Mouse (Mus musculus): Measurements from ENCODE around the gene Klhl26. TPM values are rescaled to one million over a fixed set of nuclear protein-coding genes. Genes with fewer than 3 reads are reported as not detected.

Klhl26 gene
- polyA plus RNA-seq, 1 experiment from 2014 or later = 28.5 TPM

GRCm38 (mm10) chr8:70440246-70440645 is 36.5 kb downstream of the Klhl26 start:
- Histone ChIP-seq H3K9ac (peak overlapping the region; percentile 66; the same call in 1 of the 2 replicates), H3K27ac (no peak overlapping the region), H3K4me2 (replicated peaks) (peak overlapping the region; percentile 74), H3K9me3 (ENCODE audit: control insufficient read depth, low read length) (no peaks in the 10 kb centered on the region), H3K36me3 (replicated peaks; ENCODE audit: control insufficient read depth, insufficient read depth) (no peaks in the 10 kb centered on the region), H3K4me1 (replicated peaks; ENCODE audit: control insufficient read depth, insufficient read depth, low read length) (peaks cover 22% of the 10 kb centered on the region), H3K27me3 (ENCODE audit: control insufficient read depth, insufficient read depth, low read length) (no peaks in the 10 kb centered on the region), H3K4me3 (replicated peaks; ENCODE audit: low read length) (peak overlapping the region; percentile 50; the same call in 1 of the 2 replicates)
- no peak for ATAC-seq (ENCODE audit: low FRiP score)
- WGBS = 53% methylated on average over 3 of the region's 3 CpGs
- no peak for DNase-seq (ENCODE audit: low spot score)

GRCm38 (mm10) chr8:70439848-70440179 is 37.0 kb downstream of the Klhl26 start:
- H3K27ac ChIP-seq = peak overlapping the region; percentile 83
- 9% methylated on average over 7 of the region's 7 CpGs for WGBS
- no peak for DNase-seq (ENCODE audit: low spot score)
- peaks cover 22% of the 10 kb centered on the region for H3K4me1 ChIP-seq (replicated peaks; ENCODE audit: control insufficient read depth, insufficient read depth, low read length)
- no peaks in the 10 kb centered on the region for H3K36me3 ChIP-seq (replicated peaks; ENCODE audit: control insufficient read depth, insufficient read depth)
- H3K9me3 ChIP-seq (ENCODE audit: control insufficient read depth, low read length) = no peaks in the 10 kb centered on the region
- H3K4me3 ChIP-seq (replicated peaks; ENCODE audit: low read length) = peak overlapping the region; percentile 50
- H3K27me3 ChIP-seq (ENCODE audit: control insufficient read depth, insufficient read depth, low read length) = no peaks in the 10 kb centered on the region
- peak overlapping the region; percentile 66 for H3K9ac ChIP-seq
- ATAC-seq (ENCODE audit: low FRiP score) = no peak; the same call in 1 of the 2 replicates
- peak overlapping the region; percentile 74 for H3K4me2 ChIP-seq (replicated peaks)

DNA sequence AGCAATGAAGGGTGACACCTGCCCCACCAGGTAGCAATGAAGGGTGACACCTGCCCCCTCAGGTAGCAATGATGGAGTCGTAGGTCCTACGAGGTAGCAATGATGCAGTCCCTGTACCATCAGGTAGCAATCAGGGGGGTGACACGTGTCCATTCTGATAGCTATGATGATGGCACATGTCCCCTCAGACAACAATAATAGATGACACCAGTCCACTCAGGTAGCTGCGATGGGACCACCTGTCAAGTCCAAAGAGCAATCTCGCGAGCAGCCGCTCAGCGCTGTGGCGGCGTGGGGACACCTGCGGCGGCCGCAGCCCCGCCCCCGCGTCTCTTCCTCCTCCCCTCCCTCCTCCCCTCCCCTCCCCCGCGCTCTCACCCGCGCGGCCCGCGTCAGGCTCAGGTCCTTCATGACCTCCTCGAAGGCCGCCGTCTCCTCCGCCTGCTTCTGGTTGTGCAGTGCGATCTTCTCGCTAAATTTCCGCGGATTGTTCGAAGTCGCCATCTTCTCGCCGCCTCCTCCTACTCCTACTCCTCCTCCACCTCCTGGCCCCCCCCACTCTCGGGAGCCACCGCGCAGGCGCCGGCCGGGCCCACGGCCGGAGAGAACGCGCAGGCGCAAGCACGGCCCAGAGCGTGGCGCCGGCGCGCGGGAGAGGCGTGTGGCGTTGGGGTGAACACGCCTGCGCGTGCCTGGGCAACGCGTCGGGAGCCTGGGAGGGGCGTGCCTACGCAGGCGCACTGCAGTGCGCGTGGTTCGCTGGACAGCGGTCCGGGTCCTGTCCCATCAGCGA is 37.5 kb downstream of the Klhl26 start, which contains the start of gene Crtc1:
Gene Crtc1, minus strand, starts transcription at position 525 of the 793 bp plus-strand sequence.
- H3K4me1 ChIP-seq (replicated peaks; ENCODE audit: control insufficient read depth, insufficient read depth, low read length) = peaks cover 22% of the 10 kb centered on the region
- peak within 1 kb of the TSS; percentile 66 for H3K9ac ChIP-seq
- no peaks in the 10 kb centered on the region for H3K36me3 ChIP-seq (replicated peaks; ENCODE audit: control insufficient read depth, insufficient read depth)
- DNase-seq (ENCODE audit: low spot score) (peak; percentile 99), ATAC-seq (ENCODE audit: low FRiP score) (peak; percentile 97)
- H3K4me2 ChIP-seq (replicated peaks) = peak within 1 kb of the TSS; percentile 74
- under 1% methylated on average over 69 of the region's 70 CpGs for WGBS
- H3K27ac ChIP-seq = peak within 1 kb of the TSS; percentile 83
- H3K9me3 ChIP-seq (ENCODE audit: control insufficient read depth, low read length) = no peaks in the 10 kb centered on the region
- peak within 1 kb of the TSS; percentile 50 for H3K4me3 ChIP-seq (replicated peaks; ENCODE audit: low read length)
- H3K27me3 ChIP-seq (ENCODE audit: control insufficient read depth, insufficient read depth, low read length) = no peaks in the 10 kb centered on the region

DNA sequence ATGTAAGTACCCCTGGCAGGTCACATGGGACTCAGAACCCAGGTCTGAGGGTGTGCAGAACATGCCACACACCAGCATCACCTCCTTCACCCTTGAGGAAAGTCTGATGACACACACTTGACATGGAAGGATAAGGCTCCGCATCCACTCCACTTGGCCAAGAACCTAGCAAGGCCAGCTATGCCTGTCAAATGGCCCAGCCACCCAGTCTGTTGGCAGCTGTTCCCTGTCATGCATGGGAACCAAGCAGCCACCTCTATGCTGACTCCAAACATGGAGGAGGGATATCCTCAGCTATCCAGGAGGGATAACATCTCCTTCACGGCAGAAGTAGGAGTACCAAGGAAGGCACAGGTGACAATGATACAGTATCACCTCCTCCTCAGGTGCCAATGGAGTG is 38.3 kb downstream of the Klhl26 start:
- H3K27ac ChIP-seq = no peak overlapping the region
- H3K4me3 ChIP-seq (replicated peaks; ENCODE audit: low read length) = peak overlapping the region; percentile 50
- H3K4me2 ChIP-seq (replicated peaks) = peak overlapping the region; percentile 74
- no peaks in the 10 kb centered on the region for H3K9me3 ChIP-seq (ENCODE audit: control insufficient read depth, low read length)
- no peak for ATAC-seq (ENCODE audit: low FRiP score)
- WGBS = 88% methylated on average over 2 of the region's 2 CpGs
- peak overlapping the region; percentile 66 for H3K9ac ChIP-seq
- H3K4me1 ChIP-seq (replicated peaks; ENCODE audit: control insufficient read depth, insufficient read depth, low read length) = peaks cover 22% of the 10 kb centered on the region
- H3K36me3 ChIP-seq (replicated peaks; ENCODE audit: control insufficient read depth, insufficient read depth) = no peaks in the 10 kb centered on the region
- no peak for DNase-seq (ENCODE audit: low spot score)
- H3K27me3 ChIP-seq (ENCODE audit: control insufficient read depth, insufficient read depth, low read length) = no peaks in the 10 kb centered on the region

DNA sequence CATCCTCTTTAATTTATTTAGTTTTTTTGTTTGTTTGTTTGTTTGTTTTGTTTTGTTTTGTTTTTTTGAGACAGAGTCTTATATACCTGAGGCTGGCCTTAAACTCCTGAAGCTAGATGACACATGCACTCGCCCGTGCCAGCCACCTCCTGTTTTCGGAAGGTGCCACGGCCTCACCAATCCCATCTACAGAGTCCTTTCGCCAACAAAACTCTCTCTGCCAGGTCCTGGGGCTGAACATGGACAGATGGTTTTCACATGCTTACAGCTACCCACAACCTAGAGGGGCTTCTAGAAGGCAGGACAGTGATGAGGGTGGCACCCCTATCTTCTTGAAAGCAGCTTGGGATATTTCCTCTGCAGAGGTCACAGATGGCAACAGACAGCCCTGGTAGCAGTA is 41.6 kb downstream of the Klhl26 start:
- DNase-seq (ENCODE audit: low spot score) (no peak), ATAC-seq (ENCODE audit: low FRiP score) (no peak)
- no peak overlapping the region for H3K4me2 ChIP-seq (replicated peaks)
- no peaks in the 10 kb centered on the region for H3K27me3 ChIP-seq (ENCODE audit: control insufficient read depth, insufficient read depth, low read length)
- H3K9me3 ChIP-seq (ENCODE audit: control insufficient read depth, low read length) = no peaks in the 10 kb centered on the region
- H3K36me3 ChIP-seq (replicated peaks; ENCODE audit: control insufficient read depth, insufficient read depth) = no peaks in the 10 kb centered on the region
- no peak overlapping the region for H3K4me3 ChIP-seq (replicated peaks; ENCODE audit: low read length)
- H3K9ac ChIP-seq = no peak overlapping the region
- WGBS = 91% methylated on average over 5 of the region's 5 CpGs
- H3K4me1 ChIP-seq (replicated peaks; ENCODE audit: control insufficient read depth, insufficient read depth, low read length) = peaks cover 21% of the 10 kb centered on the region
- no peak overlapping the region for H3K27ac ChIP-seq

- Histone ChIP-seq H3K27me3 (ENCODE audit: control insufficient read depth, insufficient read depth, low read length) (no peaks in the 10 kb centered on the region), H3K36me3 (replicated peaks; ENCODE audit: control insufficient read depth, insufficient read depth) (no peaks in the 10 kb centered on the region), H3K4me2 (replicated peaks) (no peak overlapping the region), H3K9me3 (ENCODE audit: control insufficient read depth, low read length) (no peaks in the 10 kb centered on the region), H3K4me1 (replicated peaks; ENCODE audit: control insufficient read depth, insufficient read depth, low read length) (peaks cover 8% of the 10 kb centered on the region), H3K4me3 (replicated peaks; ENCODE audit: low read length) (no peak overlapping the region), H3K27ac (no peak overlapping the region), H3K9ac (no peak overlapping the region)
- DNase-seq (ENCODE audit: low spot score) (no peak), ATAC-seq (ENCODE audit: low FRiP score) (no peak)
- 40% methylated on average over 4 of the region's 4 CpGs for WGBS
Measured at GRCm38 (mm10) chr8:70432991-70433536, 43.7 kb downstream of the Klhl26 start.

DNA sequence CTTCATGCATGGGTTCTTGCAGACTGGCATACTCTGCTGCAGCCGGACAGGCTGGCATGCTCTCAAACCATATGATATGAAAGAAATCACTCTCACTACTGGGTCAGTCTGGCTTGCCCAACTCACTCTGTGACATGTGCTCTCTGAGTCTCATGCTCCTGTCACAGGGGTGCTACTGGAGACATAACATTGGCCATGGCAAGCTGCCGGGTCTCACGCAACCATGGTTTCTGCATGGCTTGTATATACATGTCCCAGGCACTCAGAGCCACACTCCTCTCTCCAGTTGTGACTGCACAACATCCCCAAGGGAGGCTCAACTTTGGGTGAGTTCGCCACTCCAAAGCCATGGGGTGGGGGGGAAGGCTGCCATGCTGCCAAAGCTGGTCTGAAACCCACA is 45.6 kb downstream of the Klhl26 start:
- Histone ChIP-seq H3K4me1 (replicated peaks; ENCODE audit: control insufficient read depth, insufficient read depth, low read length) (no peaks in the 10 kb centered on the region), H3K36me3 (replicated peaks; ENCODE audit: control insufficient read depth, insufficient read depth) (no peaks in the 10 kb centered on the region), H3K27me3 (ENCODE audit: control insufficient read depth, insufficient read depth, low read length) (no peaks in the 10 kb centered on the region), H3K27ac (no peak overlapping the region), H3K9ac (no peak overlapping the region), H3K9me3 (ENCODE audit: control insufficient read depth, low read length) (no peaks in the 10 kb centered on the region), H3K4me2 (replicated peaks) (no peak overlapping the region), H3K4me3 (replicated peaks; ENCODE audit: low read length) (no peak overlapping the region)
- WGBS = 94% methylated on average over 4 of the region's 4 CpGs
- DNase-seq (ENCODE audit: low spot score) = no peak
- ATAC-seq (ENCODE audit: low FRiP score) = no peak

- WGBS = 90% methylated on average over 2 of the region's 2 CpGs
- Histone ChIP-seq H3K4me1 (replicated peaks; ENCODE audit: control insufficient read depth, insufficient read depth, low read length) (no peaks in the 10 kb centered on the region), H3K27ac (no peak overlapping the region)
Measured at GRCm38 (mm10) chr8:70426300-70426907, 50.4 kb downstream of the Klhl26 start.

DNA sequence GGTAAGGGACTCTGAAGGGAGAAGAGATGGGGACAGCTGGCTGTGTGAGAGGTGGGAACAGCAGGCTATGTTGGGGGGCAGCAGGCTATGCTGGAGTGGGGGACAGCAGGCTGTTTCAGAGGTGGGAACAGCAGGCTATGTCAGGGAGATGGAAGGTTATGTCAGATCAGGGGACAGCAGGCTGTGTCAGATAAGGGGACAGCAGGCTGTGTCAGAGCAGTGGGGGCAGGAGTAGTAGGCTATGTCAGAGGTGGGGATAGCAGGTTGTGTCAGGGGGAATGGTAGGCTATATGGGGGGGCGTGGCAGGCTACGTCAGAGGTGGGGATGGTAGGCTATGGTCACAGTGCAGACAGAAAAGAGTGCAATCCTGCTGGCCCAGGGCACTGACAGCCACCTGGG is 54.0 kb downstream of the Klhl26 start:
- Histone ChIP-seq H3K36me3 (replicated peaks; ENCODE audit: control insufficient read depth, insufficient read depth) (no peaks in the 10 kb centered on the region), H3K27me3 (ENCODE audit: control insufficient read depth, insufficient read depth, low read length) (no peaks in the 10 kb centered on the region), H3K9me3 (ENCODE audit: control insufficient read depth, low read length) (no peaks in the 10 kb centered on the region), H3K9ac (no peak overlapping the region), H3K4me1 (replicated peaks; ENCODE audit: control insufficient read depth, insufficient read depth, low read length) (0 out of 2 replicates have a peak, but pooled peaks cover 2% of the 10 kb centered on the region), H3K4me2 (replicated peaks) (no peak overlapping the region), H3K4me3 (replicated peaks; ENCODE audit: low read length) (no peak overlapping the region), H3K27ac (no peak overlapping the region)
- ATAC-seq (ENCODE audit: low FRiP score) (no peak), DNase-seq (ENCODE audit: low spot score) (no peak)
- WGBS = 80% methylated on average over 2 of the region's 2 CpGs

More at GRCm38 (mm10) chr8:70426300-70426907, 50.4 kb downstream of the Klhl26 start:
- DNase-seq (ENCODE audit: low spot score) (no peak), ATAC-seq (ENCODE audit: low FRiP score) (no peak)
- no peak overlapping the region for H3K4me2 ChIP-seq (replicated peaks)
- H3K9me3 ChIP-seq (ENCODE audit: control insufficient read depth, low read length) = no peaks in the 10 kb centered on the region
- no peaks in the 10 kb centered on the region for H3K27me3 ChIP-seq (ENCODE audit: control insufficient read depth, insufficient read depth, low read length)
- no peak overlapping the region for H3K4me3 ChIP-seq (replicated peaks; ENCODE audit: low read length)
- no peak overlapping the region for H3K9ac ChIP-seq
- H3K36me3 ChIP-seq (replicated peaks; ENCODE audit: control insufficient read depth, insufficient read depth) = no peaks in the 10 kb centered on the region

Measured in hindbrain, embryonic 14.5 days (tissue).